Mouse (Mus musculus): ENCODE measurements at regions not wholly inside any gene's neighbourhood (a gene's known extent, or its start where the extent isn't known, plus 50 kb on each side); places are given as distances from the start of the nearest gene placed in this dataset.

DNA sequence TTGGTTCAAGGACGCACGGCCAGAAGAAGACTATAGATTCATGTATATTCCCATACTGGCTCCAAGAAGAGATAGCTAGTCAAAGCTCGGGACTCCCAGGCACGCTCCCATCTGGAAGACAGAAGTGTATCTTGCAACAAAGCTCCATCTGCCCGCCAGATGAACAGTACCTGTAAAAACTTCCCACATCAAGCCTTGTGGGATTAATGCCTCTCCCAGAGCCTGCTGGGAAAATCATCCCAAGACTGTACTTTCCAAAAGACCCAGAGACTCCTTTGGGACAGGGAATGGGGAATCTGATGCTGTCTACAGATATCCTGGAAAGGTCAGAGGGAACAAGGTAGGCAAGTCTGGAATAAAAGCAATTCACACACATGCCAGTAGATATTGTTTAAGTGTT lies 71.2 kb downstream of the Rpusd4 start:
- TF ChIP-seq CTCF (conservative IDR thresholded peaks at IDR 0.05; ENCODE audit: low read length) (no peak), NANOG (IDR thresholded peaks at IDR 0.05; ENCODE audit: borderline replicate concordance, low read length) (no peak)

Data from E14TG2a.4 (cell line).